Mouse (Mus musculus) heart, postnatal 4 days (tissue): ENCODE measurements at regions not wholly inside any gene's neighbourhood (a gene's known extent, or its start where the extent isn't known, plus 50 kb on each side); places are given as distances from the start of the nearest gene placed in this dataset.
A peak's percentile ranks its signal among the peaks of the same experiment; 100 is the strongest.
"Not testable (repeated sequence)": the region's sequence is repeated elsewhere in the genome, so short reads cannot be mapped to it uniquely, and the experiment has no call there.

Source experiments
- DNase-seq: peaks from one replicate; pipeline ENCODE4 v3.0.0; 2021

DNA sequence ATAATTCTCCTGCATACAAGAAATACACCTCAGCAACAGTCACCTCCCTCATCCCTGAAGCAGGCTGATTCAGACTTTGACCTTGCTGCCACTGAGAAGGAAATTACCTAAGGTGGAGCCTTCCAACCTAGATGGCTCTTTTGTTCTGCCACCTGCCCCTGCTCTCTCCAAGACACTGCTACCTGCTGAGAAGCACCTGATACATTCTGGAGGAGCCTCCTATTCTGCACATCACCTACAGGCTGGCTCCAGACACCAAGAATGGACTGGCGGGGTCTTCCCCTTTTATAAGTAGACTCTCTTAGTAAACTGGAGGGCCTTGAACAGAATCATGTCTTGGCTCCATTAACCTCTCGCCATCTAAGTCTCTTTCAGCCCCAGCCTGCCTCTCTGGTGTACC, 1149.5 kb upstream of the 2610301B20Rik start:
- not testable (repeated sequence) for DNase-seq

DNA sequence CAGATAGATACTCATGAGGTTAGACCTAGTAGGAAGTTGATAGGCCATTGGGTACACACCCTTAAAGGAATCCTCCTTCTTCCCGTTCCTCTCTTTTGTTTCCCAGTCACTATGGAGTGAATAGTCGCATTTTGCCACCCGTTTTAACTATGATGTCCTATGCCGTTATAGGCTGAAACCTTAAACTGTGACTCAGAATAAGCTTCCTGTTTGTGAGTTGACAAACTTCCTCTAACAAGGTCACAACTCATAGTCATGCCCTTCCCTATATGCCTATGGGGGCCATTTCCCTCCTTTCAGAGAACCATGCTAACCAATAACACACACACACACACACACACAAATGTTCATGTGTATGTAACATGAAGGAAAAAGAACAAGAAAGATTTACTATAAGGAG, 1136.6 kb upstream of the 2610301B20Rik start:
- no peak for DNase-seq

DNA sequence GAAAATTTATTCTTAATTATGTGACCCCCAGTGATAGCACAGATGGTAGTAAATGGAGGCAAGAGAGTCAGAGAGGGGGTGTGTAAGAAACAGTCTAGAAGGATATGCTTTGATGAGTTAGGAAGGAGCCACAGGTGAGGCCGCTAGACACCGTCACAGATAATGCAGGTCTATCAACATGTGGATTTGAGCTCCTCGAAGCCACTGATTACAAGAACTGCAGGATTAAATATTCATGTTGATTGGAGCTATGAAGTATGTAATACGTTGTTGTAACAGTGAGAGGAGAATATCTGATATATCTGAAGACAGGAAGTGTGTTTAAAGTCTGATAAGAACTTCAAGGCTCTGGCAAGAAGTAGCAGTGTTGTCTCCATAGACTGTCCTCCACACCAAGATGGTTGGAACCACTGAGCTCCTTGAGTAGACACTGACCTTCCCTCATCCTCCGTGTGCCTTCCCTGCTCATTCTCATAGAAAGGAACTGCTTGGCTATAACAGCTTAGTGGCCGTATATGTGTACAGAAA, 1126.8 kb upstream of the 2610301B20Rik start:
- no peak for DNase-seq

DNA sequence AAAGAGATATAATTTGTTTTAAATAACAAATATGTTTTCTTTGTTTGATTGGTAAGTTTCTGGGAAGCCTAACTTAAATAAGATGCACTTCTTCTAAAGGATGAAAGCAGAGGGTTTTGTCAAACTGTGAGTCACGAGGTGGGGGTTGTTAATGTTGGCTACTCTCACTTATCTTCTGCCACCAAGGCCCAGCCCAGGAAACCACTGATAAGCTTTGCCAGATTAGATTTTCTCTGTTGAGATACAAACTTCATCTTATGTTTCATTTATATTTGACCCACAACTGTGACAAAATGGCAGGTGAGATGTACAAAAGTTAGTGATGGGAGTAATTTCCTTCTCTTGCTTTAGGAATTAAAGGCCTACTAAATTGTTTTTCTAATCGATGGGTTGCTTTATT, 1126.2 kb upstream of the 2610301B20Rik start:
- no peak for DNase-seq

DNA sequence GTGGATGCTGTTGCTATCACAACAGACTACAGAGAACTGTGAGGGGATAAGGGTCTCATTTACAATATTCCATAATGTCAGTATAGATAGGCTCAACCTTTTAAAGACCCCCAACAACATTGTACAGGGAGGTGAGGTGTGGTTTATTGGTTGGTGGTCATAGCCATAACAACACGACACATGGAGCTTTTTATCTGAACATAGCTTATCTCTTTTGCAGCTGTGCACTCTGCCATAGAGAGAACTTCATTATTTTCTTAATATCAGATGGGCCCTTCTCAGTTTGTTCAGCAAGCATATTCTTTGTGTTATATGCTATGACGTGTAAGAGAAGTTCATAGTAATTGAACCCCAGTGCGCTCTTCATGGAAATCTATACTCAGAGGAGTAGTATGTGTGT, 1124.4 kb upstream of the 2610301B20Rik start:
- DNase-seq, result no peak

DNA sequence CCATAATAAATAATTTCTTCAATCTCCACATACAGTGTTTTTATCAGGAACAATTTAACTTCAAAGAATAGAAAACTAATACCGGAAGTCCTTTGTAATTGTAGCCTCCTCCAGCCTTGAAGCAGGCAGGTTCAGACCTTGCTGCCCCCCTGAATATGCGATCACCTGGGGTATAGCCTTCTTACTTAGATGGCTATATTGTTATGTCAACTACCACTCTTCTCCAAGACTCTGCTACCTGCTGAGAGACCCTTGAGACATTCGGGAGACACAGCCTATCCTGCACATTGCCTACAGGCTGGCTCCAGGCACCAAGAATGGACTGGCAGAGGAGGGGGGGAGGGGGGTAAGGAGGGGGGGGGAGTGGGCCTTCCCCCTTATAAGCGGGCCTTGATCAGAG, 1123.9 kb upstream of the 2610301B20Rik start:
- no peak for DNase-seq

DNA sequence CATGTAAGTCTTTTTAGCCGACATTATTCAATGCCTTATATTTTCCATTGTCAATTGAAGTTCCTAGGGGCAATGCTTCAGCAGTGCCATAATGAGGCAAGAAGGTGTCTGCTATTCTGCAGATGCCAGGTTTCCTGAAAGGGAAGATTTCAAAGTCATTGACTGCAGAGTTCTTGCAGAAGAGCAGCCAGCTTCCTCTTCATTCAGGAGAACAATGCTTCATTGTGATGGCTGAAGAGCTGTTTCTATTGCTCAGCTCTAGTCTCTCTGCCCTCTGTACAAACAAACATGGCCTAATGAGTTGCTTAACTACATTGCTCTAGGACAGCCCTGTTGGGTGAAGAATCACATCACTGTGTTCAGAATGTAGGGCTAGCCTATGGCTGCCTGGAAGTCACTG, 1111.0 kb upstream of the 2610301B20Rik start:
- no peak for DNase-seq

DNA sequence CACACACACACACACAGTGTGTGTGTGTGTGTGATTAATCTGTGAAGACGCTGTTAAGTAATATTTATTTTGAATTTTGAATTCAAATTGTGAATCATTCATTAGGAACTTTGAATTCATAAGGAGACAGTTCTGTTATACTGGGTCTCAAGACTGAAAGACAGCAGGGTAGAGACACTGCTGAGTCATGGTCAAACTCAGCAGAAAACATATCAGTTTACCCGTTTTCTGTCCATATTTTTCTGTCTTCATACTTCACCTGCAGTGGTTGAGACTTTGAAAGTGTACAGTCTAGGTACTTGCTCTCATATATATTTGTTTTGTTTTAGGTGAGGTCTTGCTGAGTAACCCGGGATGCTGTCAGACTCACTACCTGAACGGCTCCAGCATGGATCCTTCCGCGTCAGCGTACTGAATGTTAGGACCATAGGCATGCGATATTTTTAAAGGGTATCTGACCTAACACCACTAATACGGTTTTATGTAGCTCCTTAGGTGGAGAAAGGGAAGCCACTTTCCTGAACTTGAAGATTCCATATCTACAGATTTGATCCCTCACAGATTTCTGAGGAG, 1104.6 kb upstream of the 2610301B20Rik start:
- DNase-seq, result no peak

DNA sequence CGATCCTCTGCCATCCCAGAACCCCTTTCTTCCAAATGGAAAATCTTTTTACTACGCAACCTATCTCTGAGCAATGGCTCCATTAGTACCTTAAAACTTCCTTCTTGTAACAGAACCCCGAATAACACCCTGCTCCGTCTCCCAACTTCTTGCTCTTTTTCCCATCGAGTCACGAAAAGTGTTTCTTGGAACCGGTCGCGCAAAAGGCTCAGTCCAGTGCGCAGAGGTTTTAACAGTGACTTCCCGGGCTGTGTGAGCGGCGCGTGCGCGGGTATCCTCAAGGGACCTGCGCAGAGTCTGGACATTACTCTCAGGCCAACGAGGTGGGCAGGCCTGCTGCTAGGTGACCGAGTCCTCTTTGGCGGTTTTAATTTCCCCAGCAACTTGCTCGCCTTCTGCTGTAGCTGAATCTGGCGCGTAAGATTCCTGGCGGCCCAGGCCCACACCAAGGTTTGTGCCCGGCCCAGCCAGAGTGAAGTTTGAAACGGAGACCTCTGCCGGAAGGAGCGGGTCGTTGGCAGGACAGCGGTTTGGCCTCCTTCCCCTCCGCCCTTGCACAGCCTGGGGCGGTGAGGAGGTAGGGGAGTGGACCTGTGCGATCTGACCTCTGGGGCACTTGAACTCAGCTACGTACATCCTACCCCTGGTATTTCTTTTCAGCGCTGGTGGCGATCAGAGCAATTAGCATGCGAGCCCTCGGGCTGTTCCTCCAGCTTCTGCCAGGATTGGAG, 1103.8 kb upstream of the 2610301B20Rik start:
- DNase-seq, result peak; percentile 59

DNA sequence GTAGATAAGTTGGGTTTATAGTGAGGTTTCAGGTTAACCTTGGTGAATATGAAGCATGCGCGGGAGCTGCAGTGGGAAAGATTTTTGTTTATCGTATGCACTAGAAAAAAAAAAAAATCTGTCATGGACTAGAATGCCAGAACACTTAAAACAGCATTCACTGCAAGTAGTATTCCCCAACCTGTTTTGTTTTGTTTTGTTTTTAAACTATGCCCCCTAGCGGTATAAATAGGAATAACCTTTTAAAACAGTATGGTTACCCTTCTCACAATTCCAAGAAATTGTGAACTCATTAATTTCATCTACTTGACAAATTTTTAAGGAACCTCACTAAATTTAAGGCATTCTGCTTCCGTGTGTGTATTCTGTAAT, 1103.2 kb upstream of the 2610301B20Rik start:
- DNase-seq, result no peak

DNA sequence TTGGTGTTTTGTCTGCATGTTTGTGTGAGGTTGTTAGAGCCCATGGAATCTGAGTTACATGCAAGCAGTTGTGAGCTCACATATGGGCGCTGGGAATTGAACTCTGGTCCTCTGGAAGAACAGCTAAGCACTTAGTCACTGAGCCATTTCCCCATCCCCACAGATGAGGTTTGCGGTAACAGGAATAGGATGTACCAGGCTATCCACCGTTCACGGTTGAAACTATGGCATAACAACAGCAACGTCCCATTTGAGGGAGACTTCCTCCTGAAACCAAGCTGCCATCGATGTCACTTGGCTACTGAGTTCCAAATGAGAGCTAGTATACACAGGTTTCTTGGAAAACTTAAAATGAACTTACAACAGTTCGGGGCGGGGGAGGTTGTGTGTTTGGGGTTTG, 1095.9 kb upstream of the 2610301B20Rik start:
- no peak for DNase-seq

DNA sequence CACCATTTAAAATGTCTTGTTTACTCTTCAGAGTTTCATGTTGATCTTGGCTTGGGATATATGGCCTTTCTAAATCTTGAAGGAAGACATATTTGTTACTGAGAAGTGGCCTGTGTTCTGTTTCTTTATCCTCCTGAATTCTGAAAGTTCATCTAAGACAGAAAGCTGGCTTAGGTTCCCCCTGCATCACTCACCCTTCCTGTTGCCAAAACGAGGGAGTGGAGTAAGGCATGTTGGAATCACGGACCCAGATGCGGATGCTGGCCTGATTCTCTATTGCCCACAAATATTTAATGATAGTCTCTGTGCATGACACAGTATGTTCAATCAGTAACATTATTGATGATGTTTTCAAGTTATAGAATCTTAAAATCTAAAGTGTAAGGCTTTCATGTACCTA, 1094.7 kb upstream of the 2610301B20Rik start:
- DNase-seq, result no peak

DNA sequence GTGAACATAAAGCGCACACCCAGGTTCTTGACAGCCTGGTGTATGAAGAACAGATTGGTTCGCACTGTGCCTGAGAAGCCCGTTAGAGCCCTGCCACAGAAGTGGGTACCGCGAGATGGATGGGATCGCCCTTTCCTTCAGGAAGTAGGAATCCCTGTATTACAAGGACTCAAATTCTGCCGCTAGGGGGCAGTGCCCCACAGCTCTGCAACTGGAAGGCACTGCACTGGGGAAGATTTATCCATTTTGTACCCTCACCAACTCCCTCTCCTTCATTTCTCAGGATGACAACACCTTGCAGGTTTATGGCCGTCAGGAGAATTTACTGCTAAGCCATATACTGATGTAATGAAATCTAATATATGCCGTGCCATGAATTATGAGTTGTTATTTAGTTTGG, 1094.1 kb upstream of the 2610301B20Rik start:
- DNase-seq, result peak; percentile 80

DNA sequence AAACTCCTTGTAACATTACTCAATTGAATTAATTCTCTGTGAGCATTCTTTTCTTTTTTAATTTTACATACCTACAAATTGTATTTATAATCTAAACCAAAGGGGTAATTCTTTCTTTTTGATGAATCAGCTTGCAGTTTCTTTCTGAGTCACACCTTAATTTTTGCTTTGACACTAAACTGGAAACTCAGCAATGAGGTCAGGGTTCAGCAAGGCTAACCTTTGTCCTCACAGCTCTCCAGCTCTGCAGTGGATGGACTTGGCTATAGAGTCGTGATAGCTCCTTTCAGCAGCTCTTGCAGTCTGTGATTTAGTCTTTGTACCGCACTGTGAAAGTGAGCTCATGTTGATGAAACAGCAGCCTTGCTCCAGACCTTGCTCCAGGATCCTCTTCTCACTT, 1093.0 kb upstream of the 2610301B20Rik start:
- no peak for DNase-seq

DNA sequence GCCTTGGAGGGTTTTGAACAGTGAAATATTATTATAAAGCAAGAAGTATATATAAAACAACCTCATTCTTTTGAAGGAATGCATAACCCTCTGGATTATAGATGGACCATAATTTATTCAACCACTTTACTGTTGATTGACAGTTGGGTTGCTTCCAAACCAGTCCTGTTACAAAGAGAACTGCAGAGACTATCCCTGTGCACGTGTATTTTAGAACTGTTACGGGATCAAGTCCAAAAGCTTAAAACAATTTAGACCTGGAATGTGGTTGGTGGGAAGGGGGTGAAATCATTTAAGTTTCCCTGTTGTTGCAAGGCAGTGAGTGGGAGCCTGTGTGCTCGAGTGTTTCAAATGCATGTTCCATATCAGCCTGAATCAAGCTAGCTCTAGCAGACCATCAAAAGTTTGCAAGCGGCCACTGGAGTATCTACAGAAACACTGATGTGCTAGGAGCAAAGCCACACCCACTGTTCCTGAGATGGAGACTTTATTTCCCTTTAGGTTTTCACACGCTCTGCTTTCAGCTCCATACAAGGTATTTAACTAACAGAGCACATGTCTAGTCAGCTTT, 1086.4 kb upstream of the 2610301B20Rik start:
- DNase-seq, result no peak

DNA sequence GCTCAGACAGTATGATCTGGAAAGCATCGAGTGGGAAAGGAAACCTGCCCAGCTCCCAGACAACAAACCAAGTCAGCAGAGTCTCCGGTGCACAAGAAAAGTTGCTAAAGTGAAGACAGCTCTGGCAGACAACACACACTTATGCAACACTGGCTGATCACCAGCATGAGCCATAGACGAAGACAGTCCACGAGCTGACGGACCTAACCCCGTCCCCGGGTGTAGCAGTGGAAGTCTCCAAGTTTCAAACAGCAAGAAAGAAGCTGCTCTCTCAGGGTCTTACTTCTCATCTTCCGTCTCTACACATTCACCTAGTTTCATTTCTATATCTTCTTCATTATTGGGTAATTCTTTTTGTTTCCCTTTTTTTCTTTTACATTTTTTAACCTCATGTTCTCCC, 1083.8 kb upstream of the 2610301B20Rik start:
- DNase-seq, result no peak
